Mouse (Mus musculus) cerebellum, postnatal 36 days (tissue): ENCODE results near the gene Cited2.

Source experiments
- DNase-seq, 2 experiments: peaks; one replicate each; pipeline ENCODE4 v3.0.0; 2021 to 2022; ENCODE audit warnings: mixed read lengths in 2 of 2

Cited2 gene

GRCm38 (mm10) chr10:17722653-17723410, at the start of gene Cited2:
Cited2 (plus strand) TSS chr10:17723218.
- peak; percentile 99 to 100 for DNase-seq

DNA sequence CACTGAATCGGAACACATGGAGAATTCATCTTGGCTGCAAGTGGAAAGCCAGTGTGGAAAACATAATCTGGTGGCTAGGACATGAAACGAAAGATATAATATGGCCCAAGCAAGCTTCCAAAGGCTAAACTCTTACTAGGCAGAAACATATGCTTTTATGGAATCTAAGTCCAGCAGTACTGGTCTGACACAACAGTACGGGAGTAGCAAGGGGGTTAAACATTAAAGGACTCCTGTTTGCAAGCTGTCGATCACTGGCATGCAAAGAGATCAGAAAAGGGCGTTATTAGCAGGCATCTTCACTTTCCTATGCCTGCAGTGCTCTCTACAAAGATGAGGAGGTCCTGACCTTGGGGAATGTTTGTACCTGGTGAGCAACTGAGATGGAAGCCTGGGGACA, 48.6 kb upstream of the Cited2 start:
- DNase-seq: no peak

GRCm38 (mm10) chr10:17674869-17675268, 48.1 kb upstream of the Cited2 start:
- DNase-seq: no peak

DNA sequence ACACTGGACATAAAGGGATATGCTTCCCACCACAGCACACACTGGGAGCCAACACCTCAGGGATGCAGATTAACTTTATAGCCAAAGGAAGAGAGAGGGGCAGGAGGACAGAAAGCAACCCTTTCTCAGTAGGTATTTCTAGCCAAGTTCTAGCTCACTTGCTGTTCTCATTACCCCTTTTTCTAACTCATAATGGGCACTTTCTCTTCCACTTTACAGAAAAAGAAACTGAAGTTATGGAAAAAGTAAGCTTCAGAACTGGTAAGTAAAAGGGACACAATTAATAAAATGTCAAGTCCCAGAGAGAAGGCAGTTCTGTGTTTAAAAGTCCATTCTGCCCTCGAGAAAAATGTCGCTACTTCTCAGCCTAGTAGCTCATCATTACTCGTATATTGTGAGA, 46.6 kb upstream of the Cited2 start:
- no peak for DNase-seq

GRCm38 (mm10) chr10:17677308-17677707, 45.7 kb upstream of the Cited2 start:
- no peak for DNase-seq

- no peak for DNase-seq
Observed at GRCm38 (mm10) chr10:17680432-17681382, 42.3 kb upstream of the Cited2 start.

DNA sequence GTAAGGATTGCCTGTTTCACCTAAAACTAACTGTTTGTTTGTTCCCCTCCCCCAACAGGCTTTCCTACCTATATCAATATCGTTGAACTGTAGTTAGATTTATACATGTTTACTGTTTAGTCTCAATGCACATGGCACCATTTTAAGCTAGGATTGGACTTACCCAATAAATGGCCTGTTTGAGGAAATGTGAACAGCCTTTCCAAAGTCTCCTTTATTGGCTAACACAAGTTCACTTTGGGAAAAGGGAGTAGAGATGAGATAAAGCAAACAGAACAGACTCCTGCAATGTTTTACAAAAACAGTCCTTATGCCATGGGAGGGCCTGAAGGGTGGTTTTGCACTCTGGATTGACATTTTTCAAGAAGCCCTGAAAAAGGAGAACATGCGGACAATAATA, 41.6 kb upstream of the Cited2 start:
- no peak for DNase-seq

DNA sequence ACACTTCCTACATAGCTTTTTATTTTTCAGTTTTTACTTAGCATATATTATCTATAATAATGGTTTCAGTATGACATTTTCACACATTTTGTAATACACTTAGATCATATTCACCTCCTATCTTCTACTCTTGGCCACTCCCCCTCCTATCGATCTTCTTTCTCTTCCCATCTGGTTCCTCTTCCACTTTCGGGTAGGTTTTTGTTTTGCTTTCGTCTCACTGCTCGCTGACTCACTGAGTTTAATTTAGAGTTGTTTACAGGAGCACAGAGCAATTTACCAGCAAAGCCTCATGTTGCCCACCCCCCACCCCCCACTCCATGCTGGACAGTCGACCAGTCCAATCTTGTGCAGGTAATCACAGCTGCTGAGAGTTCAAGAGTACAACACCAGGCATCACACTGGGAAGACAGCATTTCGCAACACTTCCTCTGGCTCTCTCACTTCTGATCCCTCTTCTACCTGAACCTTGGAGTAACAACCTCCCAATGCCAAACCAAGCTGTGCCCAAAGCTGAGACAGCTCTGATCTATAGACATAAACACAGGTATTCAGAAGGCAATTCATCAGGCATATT, 39.1 kb upstream of the Cited2 start:
- DNase-seq: no peak

DNA sequence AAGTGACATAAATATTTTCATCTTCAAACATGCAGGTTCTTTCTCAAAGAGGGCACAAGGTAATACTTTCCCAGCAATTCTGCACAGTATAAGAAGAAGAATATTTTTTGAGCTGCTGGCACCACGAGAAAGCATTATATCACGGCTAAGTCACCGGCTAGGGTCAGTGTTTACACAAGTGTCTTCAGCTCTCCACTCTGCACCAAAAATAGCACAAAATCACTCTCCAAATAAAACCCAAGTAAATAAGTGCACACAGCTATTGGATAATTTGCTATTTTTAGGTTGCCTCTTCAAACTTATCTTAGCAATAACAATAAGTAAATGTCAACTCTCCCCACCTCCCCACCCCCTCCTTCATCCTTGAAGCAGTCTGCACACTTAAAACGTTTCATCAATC, 33.2 kb upstream of the Cited2 start:
- DNase-seq: no peak

- no peak for DNase-seq
Observed at GRCm38 (mm10) chr10:17691709-17692108, 31.3 kb upstream of the Cited2 start.

GRCm38 (mm10) chr10:17695801-17696200, 27.2 kb upstream of the Cited2 start:
- DNase-seq: no peak

- no peak for DNase-seq
Observed at GRCm38 (mm10) chr10:17697376-17698265, 25.4 kb upstream of the Cited2 start.

GRCm38 (mm10) chr10:17705466-17705973, 17.5 kb upstream of the Cited2 start:
- no peak for DNase-seq

GRCm38 (mm10) chr10:17710753-17711152, 12.3 kb upstream of the Cited2 start:
- no peak for DNase-seq

GRCm38 (mm10) chr10:17719009-17719570, 3.9 kb upstream of the Cited2 start:
- DNase-seq: no peak

DNA sequence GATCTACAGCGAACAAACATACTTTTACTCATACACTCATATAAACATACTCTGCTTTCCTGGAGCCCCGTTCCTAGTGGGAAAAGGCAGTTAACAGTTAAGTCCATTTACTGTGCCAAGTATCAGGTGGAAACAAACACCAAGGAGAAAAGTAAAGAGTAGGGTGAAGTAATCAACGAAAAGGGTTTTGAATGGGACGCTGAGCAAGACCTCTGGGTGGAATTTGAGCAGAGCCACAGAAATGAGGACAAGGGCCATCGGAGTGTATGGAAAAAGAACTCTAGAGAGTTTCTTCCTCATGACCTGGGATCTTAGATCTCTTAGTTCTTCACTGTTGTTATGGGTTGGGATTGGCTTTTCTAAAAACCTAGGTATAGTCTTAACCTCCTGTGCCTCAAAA, 3.4 kb upstream of the Cited2 start:
- DNase-seq: no peak

GRCm38 (mm10) chr10:17720891-17721601, 2.0 kb upstream of the Cited2 start:
- DNase-seq: no peak

GRCm38 (mm10) chr10:17721602-17722121, 1.4 kb upstream of the Cited2 start:
- peak in 1 of 2 experiments; percentile 48 for DNase-seq

DNA sequence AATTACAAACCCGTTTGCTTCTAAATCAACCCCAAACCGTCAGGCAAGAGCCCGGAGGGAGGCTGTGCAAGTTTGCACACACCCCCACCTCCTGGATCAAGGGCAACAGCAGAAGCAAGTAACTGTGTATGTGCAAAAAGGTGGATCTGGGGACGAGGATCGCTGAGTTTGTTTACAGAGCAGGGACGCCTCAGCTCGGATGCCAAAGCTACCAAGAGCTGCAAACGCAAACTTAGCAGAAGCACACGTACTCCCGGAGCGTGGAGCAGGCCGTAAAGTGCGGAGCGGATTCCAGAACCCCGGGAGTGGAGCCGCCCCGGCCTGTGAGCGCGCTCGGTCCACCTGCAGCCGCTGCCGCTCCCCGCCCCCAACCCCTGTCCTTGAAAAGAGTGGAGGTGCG, 860 bp upstream of the Cited2 start:
- peak; percentile 98 to 99 for DNase-seq

- no peak for DNase-seq
Observed at GRCm38 (mm10) chr10:17723421-17723841, 413 bp downstream of the Cited2 start.
